Mouse (Mus musculus): Measurements from ENCODE around the gene Slc4a1.
A peak's percentile ranks its signal among the peaks of the same experiment; 100 is the strongest.
"Not testable (repeated sequence)": the region's sequence is repeated elsewhere in the genome, so short reads cannot be mapped to it uniquely, and the experiment has no call there.

The Slc4a1 gene

DNA sequence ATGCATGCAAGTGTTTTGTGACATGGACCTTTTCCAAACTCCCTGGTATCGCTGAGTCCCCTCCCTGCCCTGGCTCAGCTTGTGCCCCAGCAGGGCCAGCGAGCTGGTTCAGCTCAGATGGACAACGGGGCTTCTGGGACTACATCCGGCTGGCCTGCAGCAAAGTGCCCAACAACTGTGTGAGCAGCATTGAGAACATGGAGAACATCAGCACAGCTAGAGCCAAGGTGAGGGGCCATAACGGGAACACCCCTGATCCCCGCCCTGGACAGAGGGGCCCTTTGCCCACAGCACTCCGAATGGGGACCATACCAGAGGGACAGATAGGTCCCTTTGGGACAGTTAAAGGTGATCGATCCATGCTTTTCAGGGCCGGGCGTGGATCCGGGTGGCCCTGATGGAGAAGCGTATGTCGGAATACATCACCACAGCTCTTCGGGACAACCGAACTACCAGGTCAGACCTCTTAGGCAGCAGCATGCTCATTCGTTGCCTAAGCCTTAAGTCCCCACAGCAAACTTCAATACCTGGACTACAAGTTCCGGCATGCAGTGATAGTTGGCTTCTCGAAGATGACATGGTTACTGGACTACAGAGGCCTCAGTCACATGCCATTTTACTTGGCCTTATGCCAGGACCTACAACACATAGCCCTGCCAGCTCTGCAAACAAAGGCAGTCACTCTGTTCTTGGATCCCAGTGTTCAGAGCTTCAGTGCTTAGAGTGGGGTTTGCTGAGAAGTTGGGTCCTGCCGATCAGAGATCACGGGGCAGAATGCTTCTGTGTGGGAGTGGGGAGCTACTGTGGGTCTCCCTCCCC, 32.2 kb upstream of the Slc4a1 start:
- peak; percentile 61 for DNase-seq

DNA sequence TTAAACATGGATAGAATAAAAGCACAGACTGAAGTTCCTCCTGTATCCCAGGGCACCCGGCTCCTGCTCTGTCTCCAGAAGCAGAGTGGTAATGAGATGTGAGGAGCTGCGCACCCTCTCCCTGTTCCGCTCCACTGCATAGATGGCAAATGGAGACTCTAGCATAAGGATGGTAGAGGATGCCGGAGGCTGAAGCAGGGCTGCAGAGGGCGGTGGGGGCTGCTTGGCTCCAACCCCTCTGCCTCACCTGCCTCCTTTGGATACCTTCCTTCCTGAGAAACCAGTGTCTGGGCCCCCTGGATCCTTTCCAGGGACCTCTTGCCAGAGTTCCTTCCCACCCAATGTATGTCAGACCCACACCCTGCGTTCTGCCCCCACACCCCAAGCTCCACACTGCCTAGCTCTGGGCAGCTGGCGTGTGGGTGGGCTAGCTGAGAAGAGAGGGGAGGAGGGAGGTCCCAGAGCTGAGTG, 30.7 kb upstream of the Slc4a1 start:
- no peak for DNase-seq

DNA sequence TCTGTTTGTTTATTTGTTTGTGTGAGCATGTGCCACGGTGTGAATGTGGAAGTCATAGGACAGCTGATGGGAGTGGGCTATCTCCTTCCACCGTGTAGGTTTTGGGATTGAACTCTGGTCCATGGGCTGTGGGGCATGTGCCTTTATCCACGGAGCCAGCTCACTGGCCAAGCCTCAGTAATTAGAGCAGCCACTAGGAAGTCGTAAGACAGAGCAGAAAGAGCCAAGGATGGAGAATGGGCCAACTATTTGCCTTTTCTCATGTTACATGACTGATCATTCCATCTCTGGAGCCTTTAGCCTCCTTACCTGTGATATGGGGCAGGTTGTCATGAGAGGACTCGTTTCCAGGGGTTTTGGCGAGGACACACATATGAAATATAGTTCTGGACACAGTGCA, 30.3 kb upstream of the Slc4a1 start:
- DNase-seq = no peak

DNA sequence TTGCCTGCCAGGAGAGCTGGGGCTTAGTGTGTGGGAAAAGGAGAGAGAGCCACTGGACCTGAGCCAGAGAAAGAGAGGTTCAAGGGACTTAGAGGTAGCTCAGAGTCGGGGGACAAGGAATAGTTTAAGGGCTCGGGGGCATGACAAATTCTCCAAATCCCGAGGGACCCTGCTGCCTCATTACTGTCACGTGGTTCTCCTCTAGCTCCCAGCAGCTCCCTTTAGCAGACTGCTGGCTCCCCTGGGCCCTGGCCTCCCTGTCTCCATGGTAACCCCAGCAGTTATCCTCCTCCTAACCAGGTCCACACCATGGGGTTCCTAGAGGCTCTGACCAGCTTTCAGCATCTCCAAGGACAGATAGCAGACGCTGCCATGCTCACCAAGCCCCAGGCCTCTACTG, 29.2 kb upstream of the Slc4a1 start:
- no peak for DNase-seq

DNA sequence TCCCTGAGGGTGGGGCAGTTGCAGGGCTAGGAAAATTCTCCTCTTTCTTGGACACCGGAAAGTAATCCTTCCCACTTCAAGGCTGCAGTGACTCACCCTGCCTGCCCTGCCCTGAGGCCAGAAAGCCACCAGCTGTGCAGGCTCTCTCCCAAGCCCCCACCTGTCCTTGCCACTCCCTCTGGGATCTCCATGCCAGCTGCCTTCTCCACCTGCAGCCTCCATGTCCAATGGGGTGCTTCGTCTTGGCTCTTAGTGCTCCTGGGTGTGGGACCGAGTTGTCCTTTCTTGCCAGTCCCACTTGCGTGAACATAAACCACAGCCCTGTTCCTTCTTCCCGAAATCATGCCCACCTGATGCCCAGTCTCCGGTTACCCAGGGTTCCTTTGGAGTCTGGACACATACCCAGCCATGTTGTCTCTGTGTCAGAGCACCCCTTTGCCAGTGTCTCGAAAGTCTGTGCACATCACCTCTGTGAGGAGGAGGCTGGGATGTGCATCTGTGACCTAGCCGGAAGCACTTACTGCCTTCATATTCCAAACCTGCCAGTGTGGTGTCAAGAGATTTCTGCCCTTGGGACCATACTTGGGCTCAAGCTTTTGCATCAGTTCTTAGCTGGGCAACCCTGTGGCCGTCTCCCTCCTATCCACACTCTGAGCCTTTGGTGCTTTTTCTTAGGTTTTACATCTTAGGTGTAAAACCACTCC, 28.6 kb upstream of the Slc4a1 start:
- no peak for DNase-seq

DNA sequence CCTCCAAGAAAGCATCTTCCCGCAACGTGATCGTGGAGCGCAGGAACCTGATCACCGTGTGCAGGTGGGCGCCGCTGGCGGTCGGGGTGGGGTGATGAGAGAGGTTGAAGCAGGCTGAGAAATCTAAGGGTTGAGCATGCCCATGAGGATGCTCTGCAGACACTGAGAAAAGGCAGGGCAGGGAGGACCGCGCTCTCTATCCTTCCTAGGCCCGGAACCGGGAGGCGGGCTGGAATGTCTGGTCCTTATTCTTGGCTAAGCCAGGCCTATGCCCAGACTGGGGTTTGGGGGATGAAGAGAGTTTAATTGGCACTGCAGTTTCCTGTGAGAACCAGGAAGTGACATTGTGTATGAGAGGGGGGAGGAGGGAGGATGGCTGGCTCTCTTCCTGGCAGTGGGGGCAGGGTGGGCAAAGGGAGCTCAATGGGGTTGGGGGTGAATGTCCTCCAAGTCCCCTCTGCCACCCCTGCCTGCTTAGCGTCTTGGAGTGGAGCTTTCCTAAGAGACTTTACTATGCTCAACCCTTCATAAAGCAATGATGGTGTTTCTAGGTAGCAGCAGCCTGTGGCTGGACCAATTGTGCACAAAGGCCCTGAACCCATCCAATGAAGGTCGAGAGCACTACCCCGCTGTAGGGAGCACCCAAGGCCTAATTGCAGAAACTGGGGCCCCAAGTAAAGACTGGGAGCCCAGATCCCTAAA, 27.9 kb upstream of the Slc4a1 start:
- no peak for DNase-seq

DNA sequence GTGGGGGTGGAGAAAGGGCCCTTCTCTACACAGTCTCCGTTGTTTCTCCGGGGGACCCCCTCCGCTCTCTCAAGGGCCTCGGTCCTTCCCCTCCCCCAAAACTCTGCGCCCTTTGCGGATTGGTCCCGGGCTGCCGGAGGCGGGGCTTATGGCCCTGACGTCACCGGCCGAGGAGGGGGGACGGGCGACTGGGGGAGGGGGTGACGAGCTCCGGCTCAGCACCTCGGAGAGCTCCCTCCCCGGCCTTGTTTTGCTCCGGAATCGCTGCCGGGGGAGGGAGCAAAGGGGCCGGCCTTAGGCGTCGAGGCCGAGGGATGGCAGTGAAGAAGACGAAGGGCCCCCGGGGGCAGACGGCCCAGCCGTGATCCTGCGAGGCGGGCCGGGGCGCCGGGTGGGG, 27.2 kb upstream of the Slc4a1 start, which contains the start of gene Rundc3a:
Gene Rundc3a (plus strand): TSS at position 166 of the 397 bp plus-strand sequence.
- peak; percentile 91 for DNase-seq

DNA sequence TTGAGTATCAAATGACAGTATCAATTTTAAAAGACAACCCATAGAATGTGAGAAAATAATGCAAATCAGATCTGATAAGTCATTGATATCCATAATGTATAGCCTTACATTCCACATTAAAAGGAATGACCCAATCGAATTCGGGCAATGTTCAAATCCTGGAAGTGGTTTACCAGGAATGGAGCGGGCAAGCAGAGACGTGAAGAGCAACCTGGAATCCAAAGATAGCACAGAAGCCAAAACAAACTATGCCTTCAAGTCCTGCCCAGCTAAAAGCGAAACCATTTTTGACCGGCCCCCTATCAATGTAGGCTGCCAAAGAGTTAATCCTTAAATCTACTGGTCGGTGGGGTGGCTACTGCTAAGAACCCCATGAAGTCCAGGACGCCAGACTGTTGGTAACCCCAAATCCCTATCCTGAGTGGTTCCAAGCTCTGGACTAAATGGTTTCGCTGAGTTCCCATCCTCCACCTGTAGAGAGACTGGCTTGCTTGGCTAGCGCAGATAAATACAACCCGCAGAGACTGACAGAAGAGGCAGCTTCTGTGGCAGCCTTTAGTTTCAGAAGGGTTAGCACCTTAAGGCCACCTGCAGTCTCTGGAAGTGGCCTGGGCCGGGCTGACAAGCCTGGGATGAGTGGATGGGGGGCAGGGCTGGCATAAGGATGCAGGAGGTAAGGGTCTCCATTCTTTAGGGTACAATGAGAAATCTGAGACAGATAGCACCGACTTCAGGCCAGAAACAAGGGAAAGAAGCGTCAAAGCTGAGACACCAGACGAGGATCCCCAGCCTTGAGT, 26.6 kb upstream of the Slc4a1 start:
- DNase-seq = no peak

DNA sequence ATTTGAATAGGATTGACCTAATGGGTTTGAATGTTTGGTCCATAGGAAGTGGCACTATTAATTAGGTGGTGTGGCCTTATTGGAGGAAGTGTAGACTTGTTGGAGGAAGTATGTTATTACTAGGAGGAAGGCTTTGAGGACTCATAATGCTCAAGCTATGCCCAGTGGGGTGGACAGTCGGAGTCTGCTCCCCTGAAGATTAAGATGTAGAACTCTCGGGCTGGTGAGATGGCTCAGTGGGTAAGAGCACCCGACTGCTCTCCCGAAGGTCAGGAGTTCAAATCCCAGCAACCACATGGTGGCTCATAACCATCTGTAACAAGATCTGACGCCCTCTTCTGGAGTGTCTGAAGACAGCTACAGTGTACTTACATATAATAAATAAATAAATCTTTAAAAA, 23.4 kb upstream of the Slc4a1 start:
- not testable (repeated sequence) for DNase-seq

DNA sequence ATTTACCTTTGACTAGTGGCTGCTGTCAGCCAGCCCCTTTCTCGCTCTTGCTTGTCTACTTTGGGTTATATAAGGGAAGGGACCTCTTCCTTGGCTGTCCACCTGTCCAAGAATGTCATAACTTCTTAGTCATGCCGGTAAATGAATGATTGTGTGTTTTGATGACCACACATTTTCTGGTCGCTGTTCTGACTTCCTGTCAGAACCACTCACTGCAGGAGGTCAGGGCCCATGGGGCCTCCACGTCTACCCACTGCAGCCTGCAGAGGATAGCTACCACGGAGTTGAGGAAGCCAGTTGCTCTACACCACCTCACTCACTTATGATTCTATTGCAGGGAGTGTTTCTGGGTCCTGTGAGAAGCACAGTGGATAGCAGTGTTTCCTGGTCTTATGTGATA, 20.1 kb upstream of the Slc4a1 start:
- DNase-seq = no peak

DNA sequence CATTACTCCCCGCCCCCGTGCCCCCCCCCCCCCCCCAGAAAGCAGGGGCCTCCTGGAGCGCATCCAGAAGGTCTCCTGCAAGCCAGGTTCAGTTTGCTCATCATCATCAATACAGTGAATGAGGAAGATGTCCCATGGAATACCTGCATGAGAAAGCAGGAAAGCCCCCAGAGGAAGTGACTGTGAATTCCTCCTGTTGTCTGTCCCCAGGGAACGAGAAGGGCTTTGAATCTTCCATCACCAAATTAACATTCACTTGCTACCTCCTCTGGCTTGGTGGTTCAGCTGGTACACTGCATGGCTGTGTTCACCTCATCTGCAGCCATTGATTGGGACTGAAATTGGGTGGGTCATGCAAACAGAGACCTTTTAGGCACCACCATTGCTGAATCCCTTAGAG, 19.1 kb upstream of the Slc4a1 start:
- no peak for DNase-seq

DNA sequence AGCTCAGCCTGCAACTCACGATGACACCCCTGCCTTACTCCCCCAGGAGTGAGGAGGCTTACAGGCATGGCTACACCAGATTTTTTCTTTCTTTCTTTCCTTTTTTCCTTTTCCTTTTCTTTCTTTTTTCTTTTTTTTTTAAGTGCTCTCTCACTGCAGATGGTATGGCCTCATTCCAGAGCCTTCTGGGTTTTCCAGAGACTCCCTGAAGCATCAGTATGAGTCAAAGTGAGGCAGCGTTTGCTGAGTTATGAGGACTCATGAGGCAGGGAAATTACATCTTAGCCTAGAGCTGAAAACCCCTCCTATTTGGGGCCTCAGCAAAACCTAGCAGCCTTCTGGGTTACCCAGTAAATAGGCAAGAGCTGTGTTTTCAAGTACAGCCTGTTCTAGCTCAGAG, 18.4 kb upstream of the Slc4a1 start:
- DNase-seq = no peak

DNA sequence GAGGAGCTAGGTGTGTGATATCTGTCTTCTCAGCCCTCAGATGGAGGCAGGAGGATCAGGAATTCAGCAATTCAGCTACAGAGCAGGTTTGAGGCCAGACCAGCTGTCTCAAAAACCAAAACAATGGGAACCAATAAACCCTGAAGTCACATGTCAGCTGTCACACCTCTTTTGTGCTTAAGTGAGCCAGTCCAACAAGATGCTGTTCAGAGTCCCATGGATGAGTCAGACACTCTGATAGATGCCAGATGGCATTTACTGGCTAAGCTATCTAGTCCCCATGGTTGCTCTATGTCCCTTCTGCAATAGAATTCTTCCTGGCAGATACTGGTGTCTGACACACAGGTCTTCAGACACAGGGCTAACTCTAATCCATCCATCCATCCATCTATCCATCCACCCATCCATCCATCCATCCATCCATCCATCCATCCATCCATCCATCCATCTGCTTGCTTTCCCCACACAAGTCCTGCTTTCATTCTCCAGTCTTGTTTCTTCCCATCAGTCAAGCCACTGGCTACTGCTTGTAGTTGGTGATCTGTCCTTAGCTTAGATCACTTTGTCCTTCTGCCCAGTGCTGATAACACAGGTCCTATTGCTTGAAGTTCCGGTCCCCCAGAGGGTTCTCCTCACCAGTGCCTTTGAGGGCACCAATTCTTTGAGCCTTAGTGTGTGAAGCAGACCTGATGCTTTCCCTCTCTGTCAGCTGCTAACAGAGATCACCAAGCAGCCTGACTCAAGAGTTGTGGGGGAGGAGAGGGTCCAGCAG, 17.5 kb upstream of the Slc4a1 start:
- no peak for DNase-seq

DNA sequence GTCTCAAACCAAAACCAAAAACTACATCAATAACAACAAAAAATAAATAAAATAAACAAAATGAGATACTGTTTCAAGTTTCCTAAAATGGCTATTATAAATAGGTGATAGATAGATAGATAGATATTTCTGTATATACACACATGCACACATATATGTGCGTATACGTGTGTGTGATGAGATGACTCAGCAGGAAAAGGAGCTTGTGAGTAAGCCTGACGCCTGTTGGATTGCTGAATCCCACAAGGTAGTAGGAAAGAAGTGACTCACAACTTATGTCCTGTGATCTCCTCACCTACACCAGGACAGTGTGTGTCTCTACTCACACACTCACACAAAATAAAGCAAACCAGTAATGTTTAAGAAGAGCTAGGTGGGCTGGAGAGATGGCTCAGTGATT, 16.8 kb upstream of the Slc4a1 start:
- no peak for DNase-seq

DNA sequence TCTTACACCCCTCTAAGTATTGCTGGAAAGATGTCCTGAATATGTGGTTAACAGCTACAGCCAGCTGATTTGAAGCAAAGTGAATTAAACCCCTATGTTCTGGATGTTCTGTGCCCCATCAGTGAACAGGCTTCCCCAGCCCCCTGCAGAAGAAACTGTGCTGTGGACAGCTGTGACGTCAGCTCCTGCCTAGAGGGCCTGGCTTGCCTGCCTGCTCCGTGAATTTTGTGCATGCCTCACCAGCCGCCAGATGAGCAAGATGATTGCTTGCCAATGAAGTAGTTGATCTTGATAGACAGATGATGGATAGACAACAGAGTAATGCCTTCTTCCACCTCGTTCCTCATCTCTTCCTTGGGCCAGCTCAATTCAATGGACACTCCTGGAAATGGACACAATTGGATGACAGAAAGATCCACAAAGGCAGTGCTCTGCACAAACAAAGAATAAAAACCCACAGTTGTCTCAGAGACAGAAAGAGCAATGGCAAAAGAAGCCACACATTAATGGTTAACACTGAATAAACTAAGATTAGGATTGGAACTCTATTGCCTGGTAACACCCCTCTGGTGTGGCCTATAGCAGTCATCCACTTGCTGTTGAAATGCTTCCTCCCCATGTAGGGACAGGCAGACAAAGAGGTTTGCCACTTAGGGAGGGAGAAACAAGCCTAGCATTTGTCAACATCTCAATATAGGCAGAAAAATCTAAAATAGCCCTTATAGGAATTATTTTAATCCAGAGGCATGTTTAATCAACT, 15.5 kb upstream of the Slc4a1 start:
- DNase-seq = no peak

DNA sequence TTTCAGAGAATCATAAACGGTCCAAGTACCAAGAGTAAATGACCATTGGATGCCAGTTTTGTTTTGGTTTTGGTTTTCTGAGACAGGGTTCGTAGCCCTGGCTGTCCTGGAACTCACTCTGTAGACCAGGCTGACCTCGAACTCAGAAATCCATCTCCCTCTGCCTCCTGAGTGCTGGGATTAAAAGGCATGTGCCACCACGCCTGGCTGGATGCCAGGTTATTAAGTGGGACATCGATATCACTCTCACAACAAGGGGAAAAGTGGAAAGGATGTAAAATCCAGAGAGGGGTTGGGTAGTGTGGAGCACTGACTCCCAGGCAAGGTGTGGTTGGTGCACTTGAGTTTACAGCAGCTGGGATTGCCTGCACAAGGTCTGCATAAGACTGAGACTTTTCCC, 14.1 kb upstream of the Slc4a1 start:
- no peak for DNase-seq

DNA sequence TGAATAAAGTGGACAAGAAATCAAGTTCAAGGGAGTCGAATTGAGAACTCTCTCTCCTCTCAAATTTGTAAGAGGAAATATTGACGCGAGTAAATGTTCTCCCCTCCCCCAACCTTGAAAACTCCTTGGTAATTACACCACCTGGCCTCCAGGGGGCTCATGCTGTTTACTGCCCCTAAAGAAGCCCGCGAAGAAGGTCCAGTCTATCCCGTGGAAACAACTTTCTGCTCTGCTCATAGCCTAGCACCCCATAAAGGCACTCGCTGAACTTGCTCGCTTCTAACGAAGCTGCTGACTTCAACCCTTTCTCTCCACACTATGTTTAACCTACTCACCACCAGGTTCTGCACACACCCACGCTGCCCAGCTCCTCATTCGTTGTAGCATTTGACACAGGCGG, 11.2 kb upstream of the Slc4a1 start:
- no peak for DNase-seq

DNA sequence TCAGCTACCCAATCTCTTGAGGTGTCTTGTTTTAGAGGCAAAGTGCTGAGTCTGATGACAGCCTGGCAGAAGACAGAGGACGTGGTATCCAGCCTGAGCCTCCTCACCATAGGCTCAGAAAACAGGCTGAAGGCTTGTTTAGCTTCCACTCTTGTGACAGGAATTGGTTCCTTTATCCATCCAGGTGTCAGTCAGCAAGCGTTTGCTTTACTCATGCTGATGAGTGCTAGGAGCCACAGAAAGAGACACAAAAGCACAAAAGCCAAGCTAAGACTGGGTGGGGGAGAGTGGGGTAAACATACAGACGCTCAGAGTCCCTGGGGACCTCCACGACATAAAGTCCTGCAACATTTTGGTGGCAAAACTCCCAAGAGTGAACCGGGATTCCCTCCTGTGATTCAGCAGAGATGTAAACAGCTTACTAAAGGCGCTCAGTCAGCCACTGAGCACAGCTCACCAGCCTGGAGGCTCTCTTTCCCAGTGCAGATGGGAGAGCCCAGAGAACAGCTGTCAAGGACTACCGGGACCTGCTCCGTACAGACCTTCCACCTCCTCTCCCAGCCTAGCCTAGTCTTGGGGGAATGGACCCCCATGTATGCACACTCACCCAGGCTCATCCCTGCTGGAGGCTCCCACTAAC, 10.3 kb upstream of the Slc4a1 start:
- no peak for DNase-seq

DNA sequence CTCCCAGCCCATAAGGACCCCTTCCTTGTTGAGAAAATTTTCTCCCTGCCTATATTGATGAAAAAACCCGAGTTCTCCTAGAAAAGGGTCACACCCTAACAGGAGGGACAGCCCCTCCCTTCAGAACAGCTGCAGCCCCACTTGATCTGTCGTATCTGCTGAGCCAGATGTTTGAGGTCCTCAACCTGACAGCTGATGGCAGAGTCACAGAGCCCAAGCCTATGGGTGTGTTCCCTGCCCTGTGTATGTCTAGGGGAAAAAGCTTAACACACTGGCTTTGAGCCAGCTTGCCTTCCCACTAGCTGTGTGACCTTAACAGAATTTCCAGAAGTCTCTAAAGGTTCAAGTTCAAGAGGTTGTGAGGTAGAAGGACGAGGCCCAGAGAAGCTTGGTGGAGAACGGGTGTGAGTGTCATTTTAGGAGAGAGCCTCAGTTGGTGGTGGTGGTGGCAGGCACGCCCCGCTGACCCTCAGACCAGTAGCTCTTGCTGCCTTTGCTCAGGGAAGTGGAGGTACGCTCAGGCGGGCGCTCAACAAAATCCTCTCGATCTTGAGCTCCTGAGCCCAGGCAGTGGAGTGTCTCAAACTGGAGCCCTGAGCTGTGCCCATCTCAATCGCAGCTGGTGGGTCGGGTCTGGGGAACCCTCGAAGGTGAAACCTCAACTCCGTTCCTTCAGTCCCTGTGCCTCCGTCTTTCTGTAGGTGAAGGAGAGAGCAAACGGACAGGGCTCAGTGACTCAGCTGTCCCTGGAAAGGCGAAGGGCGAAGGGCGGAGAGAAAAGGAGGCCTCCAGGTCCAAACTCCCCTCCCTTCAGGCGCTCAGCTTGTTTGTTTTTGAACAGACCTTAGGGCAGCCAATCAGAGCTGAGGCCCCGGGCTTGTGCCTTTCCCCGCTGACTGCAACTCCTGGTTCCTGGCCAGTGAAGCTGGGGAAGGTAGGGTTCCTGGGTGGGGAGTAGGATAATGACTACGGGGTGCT, 9.5 kb upstream of the Slc4a1 start:
- peak; percentile 33 for DNase-seq

Data from lung, postnatal 10 days (tissue).